Mouse (Mus musculus) myocyte (in vitro differentiated cells): ENCODE measurements around the gene Rpl41.

Experiments
- E2F4 ChIP-seq: IDR thresholded peaks from one replicate; pipeline ENCODE4 v1.6.1; 2011; ENCODE audit warnings: mild to moderate bottlenecking, control low read depth, moderate library complexity; ENCODE audit not compliant: insufficient read depth
- MYOG ChIP-seq, 3 experiments: IDR thresholded peaks; one replicate each; pipeline ENCODE4 v1.6.1; 2011; ENCODE audit warnings: control low read depth in 2 of 3, low read depth in 2 of 3, mild to moderate bottlenecking in 2 of 3; ENCODE audit not compliant: insufficient read length in 2 of 3, control insufficient read depth in 1 of 3, insufficient read depth in 1 of 3
- POLR2A ChIP-seq: IDR thresholded peaks from one replicate; pipeline ENCODE4 v1.6.1; 2011; ENCODE audit warnings: low read depth, mild to moderate bottlenecking, control low read depth, moderate library complexity; ENCODE audit not compliant: insufficient read length

DNA sequence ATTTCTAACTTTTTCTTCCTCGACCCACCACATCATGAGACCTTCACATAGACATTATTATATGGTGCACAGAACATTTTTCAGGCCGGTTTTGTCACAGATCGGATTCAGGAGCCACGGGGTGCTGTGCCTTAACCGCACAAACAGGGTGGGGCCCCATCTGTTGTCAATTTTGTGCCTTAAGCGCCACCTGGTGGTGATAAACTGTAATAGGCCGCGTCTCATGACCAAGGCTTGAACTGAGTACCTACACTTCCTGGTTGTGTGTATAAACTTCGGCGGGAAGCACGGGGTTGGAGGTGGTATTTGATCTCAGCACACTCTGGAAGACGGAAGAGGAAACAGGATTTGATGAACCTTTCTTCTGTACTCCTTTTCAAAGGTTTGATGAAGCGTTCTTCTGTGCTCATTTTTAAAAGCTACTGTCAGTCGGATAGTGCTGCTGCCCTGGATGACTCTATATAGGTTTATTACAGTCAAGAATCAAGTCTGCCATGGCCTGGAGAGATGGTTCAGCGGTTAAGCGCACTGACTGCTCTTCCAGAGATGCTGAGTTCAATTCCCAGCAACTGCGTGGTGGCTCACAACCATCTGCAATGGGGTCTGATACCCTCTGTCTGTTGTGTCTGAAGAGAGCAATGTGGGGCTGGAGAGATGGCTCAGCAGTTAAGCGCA, 12.7 kb downstream of the Rpl41 start:
- TF ChIP-seq POLR2A (no peak), MYOG (IDR thresholded peaks at IDR 0.05; ENCODE audit: control insufficient read depth in 1 of 3, insufficient read depth in 1 of 3, insufficient read length in 2 of 3, low read depth in 2 of 3) (peak in 1 of 3 experiments; percentile 19), E2F4 (no peak)
